Mouse (Mus musculus) heart, postnatal 14 days (tissue): ENCODE data around the gene Cdon. TPM values are rescaled to one million over a fixed set of nuclear protein-coding genes. Genes with fewer than 3 reads are reported as not detected.

ENCODE experiments used
- DNase-seq, 2 experiments: peaks; one replicate each; pipeline ENCODE4 v3.0.0; 2021 to 2022
- intact Hi-C: fragments of 180-260 bp; cut with DNase I; formaldehyde crosslinking; loops from one replicate; pipeline ENCODE4 v1.15.1; 2025
- total RNA-seq, 2 experiments: library from RNA; stranded (reverse); gene quantifications; 2 replicates each; pipeline ENCODE4 v1.2.3; 2021

Gene Cdon
- total RNA-seq, 2 experiments from 2014 or later: 16.9 to 18.6 TPM

GRCm38 (mm10) chr9:35533266-35533665 is 112.3 kb downstream of the Cdon start:
- DNase-seq: no peak
- intact Hi-C loops: no loop called here

GRCm38 (mm10) chr9:35535110-35535509 is 114.2 kb downstream of the Cdon start:
- peak; percentile 48 to 71 for DNase-seq
- intact Hi-C loops: no loop called here

DNA sequence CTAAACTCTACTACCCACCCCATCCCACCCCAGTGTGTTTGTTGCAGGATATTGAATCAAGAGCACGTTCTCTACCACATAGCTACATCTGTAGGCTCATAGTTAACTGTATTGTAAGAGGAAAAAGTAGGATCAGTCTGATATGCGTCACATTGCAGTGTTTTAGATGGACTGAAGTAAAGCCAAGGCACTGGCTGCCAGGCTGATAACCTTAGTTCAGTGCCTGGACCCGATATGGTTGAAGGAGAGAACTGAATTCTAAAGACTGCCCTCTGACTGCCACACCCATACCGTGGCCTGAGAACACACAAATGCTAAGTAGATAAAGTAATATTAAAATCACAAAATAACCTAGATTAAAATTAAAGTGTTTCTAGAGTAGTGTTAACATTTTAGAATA is 114.9 kb downstream of the Cdon start:
- intact Hi-C loops: no loop called here
- DNase-seq: no peak

GRCm38 (mm10) chr9:35539001-35539750 is 118.2 kb downstream of the Cdon start:
- DNase-seq: no peak
- intact Hi-C loops: no loop called here

DNA sequence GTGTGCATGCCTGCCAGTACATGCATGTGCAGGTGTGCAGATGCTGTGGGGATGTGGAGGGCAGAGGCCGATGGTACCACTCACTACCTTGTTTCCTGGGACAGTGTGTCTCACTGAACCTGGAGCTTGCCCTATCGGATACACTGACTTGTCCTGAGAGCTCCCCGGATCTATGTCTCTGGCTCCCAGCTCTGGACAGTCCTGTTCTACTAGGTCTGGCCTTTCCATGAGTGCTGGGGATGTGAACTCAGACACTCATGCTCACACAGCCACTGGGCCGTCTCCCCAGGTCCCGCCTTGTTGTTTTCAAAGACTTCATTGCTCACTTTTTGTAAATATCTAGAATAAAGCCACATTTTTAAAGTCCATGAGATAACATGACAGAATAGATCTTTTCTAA is 120.1 kb downstream of the Cdon start:
- DNase-seq: no peak
- intact Hi-C loops: loop anchor here (1.0 to 10.0 kb wide), 2 partner anchors 259 to 506 kb away; no protein-coding TSS in a partner anchor

DNA sequence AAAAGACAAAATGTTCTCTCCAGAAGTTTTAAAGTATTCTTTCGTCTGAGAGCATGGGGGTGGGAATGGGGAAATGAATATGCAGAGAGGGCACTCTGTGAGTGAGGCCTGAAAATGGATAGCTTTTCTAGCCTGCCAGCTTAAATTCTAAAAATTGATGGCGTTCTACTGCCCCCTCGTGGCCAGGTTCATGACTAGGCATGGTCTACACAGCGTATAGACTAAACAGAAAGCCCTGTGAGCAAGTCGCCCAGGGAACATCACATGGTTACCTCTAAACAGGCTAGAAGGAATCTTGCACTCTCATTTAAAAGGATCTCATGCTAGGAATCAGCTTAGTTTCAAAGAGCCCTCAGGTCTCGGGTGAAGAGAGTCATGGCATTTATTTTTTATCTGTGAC is 120.6 kb downstream of the Cdon start:
- peak; percentile 80 to 89 for DNase-seq
- intact Hi-C loops: loop anchor here (1.0 to 10.0 kb wide), 2 partner anchors 259 to 507 kb away; no protein-coding TSS in a partner anchor

DNA sequence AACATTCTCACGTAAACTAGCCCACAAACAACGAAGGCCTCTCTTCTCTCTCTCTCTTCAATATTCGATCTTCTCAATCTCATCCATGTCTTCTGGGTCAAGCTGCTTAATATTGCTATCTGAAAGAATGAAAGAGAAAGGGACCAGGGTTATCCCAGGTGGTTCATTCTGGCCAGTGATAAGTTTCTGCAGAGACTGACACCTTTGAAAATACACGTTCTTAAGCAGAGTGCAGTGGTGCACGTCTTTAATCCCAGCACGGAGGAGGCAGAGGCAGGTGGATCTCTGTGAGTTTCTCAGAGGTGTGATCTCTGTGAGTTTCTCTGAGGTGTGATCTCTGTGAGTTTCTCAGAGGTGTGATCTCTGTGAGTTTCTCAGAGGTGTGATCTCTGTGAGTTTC is 121.0 kb downstream of the Cdon start:
- DNase-seq: no peak
- intact Hi-C loops: loop anchor here (1.0 to 10.0 kb wide), 2 partner anchors 260 to 507 kb away; no protein-coding TSS in a partner anchor

DNA sequence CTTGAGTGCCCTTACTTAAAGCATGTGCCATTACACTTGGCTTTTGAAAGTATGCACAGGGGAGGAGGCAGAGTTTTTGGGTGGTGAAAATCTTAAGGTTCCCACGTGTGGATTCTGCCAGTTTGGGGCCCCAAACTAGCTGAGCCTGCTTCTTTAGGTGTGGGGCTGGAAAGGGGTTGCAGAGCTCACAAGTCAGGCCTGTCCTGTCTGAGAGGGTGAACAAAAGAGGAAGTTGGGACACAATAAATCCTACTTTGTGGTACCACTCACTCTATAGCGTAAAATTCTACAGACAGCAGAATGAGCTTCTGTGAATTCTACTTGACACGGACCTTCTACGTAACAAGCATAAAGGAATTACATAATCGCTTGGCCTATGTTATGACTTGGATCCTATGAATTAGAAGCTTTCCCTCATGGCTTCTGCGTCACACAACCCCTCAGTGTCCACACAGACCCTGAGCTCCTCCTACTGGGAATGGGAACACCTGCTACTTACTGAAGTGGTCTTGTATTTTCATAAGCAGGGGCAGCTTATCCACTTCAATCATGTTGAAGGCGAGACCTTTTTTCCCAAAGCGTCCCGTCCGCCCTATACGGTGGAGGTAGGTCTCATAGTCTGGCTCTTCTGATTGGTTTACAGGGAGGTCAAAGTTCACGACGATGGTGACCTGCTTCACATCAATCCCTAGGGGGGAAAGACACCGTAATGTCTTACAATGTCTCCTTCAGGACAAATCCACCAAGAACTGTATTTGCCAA is 122.4 kb downstream of the Cdon start:
- no peak for DNase-seq
- intact Hi-C loops: loop anchor here (10.0 kb wide), 1 partner anchor 508 kb away; no protein-coding TSS in a partner anchor

- intact Hi-C loops: loop anchor here (10.0 kb wide), 1 partner anchor 510 kb away; no protein-coding TSS in a partner anchor
Measured at GRCm38 (mm10) chr9:35544666-35545065, 123.7 kb downstream of the Cdon start.

GRCm38 (mm10) chr9:35545704-35546103 is 124.8 kb downstream of the Cdon start:
- no peak for DNase-seq
- intact Hi-C loops: loop anchor here (10.0 kb wide), 1 partner anchor 511 kb away; no protein-coding TSS in a partner anchor

More at GRCm38 (mm10) chr9:35544666-35545065, 123.7 kb downstream of the Cdon start:
- peak in 1 of 2 experiments; percentile 50 for DNase-seq

DNA sequence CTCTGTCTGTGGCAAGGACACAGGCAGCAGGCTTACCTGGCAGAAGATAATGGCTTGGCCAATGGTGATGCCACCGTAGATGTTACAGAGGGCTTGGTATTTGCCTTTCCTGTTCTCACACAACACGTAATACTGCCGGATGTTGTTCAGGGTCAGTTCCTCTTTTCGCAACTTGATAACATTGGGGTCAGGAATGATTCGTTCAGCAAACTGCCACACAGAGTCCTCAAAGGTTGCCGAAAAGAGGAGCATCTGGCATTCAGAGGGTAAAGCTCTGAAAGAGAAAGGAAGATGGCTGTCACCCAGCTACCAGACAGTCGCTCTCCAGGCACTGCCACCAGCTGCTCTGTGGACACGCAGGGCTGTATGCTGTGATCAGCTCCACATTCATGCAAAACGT is 125.8 kb downstream of the Cdon start:
- intact Hi-C loops: loop anchor here (10.0 kb wide), 1 partner anchor 512 kb away; no protein-coding TSS in a partner anchor
- DNase-seq: no peak

GRCm38 (mm10) chr9:35548455-35548854 is 127.5 kb downstream of the Cdon start:
- intact Hi-C loops: loop anchor here (10.0 kb wide), 1 partner anchor 514 kb away; no protein-coding TSS in a partner anchor
- DNase-seq: no peak

DNA sequence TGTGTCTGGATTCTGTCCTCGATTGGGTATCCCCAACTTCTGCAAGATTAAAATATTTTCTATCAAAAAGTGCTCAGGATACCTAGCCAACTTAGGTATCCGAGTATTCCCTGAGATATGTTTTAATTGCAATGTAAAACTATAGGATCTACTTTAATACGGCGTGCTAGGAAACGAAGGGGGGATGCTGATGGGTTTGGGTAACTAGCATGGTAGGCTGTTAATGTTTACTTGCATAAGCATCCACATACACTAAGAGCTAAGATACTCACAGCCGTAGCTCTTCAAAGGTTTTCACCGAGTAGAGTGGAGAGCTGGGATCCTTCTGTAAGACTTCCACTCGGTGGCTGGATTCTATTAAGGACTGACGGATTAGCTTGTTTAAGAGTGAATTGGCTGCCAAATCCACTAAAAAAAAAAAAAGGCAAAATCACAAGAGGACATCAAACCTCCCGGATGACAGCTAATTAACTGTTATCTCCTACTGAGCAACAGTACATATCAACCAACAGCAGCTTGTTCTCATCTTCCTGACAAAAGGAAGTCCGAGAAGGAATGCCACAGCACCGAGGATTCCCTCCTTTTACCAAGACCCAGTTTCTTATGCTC is 135.7 kb downstream of the Cdon start:
- intact Hi-C loops: no loop called here
- DNase-seq: no peak

Other genes with a start within 250 kb of the Cdon start
- 10 to 100 TPM; 14.2 to 17.1 TPM for gene Dcps, start 245.1 kb upstream of the Cdon start, total RNA-seq
- 10 to 100 TPM; 85.0 to 90.5 TPM for gene Srpr, start 221.0 kb upstream of the Cdon start, total RNA-seq
- gene Tirap, start 220.8 kb upstream of the Cdon start, total RNA-seq: 1 to 10 TPM; 6.3 to 6.5 TPM
- 10 to 100 TPM; 94.8 to 97.1 TPM for gene Foxred1, start 210.1 kb upstream of the Cdon start, total RNA-seq
- gene Fam118b, start 153.3 kb upstream of the Cdon start, total RNA-seq: 10 to 100 TPM; 15.4 to 16.8 TPM
- 10 to 100 TPM; 10.8 to 10.9 TPM for gene Rpusd4, start 153.3 kb upstream of the Cdon start, total RNA-seq
- not detected for gene Gm1113, start 97.1 kb downstream of the Cdon start, total RNA-seq
- not detected for gene Ddx25, start 137.4 kb downstream of the Cdon start, total RNA-seq
- gene Pus3, start 137.5 kb downstream of the Cdon start, total RNA-seq: 1 to 10 TPM; 7.1 to 7.9 TPM
- not detected for gene Pate2, start 149.2 kb downstream of the Cdon start, total RNA-seq
- 1 to 10 TPM; 2.8 to 3.0 TPM for gene Hyls1, start 149.3 kb downstream of the Cdon start, total RNA-seq
- not detected for gene Pate4, start 190.8 kb downstream of the Cdon start, total RNA-seq
- gene Pate3, start 227.1 kb downstream of the Cdon start, total RNA-seq: not detected